Mouse (Mus musculus) granulocyte monocyte progenitor cell, adult 5-6 weeks (primary cell): Measurements from ENCODE around the gene Fkbp5. TPM values are rescaled to one million over a fixed set of nuclear protein-coding genes. Genes with fewer than 3 reads are reported as not detected.

Source experiments
- ATAC-seq: replicated peaks from 2 replicates; pipeline ENCODE4 v1.8.0; 2016; ENCODE audit warnings: mild to moderate bottlenecking, moderate TSS enrichment, inconsistent platforms; ENCODE audit not compliant: poor library complexity, severe bottlenecking
- total RNA-seq, 2 experiments: library from RNA; stranded (forward) in 1 of 2; stranded (reverse) in 1 of 2; fragments of 200-712, 200-1000 nt in 1 of 2; fragments of >200 nt in 1 of 2; fragmentation: Nextera tagmentation in 1 of 2; gene quantifications; 2 replicates each; pipeline ENCODE4 v1.2.3; 2014 to 2017

The Fkbp5 gene
- total RNA-seq, 2 experiments from 2014 or later: 40.8 to 49.1 TPM

DNA sequence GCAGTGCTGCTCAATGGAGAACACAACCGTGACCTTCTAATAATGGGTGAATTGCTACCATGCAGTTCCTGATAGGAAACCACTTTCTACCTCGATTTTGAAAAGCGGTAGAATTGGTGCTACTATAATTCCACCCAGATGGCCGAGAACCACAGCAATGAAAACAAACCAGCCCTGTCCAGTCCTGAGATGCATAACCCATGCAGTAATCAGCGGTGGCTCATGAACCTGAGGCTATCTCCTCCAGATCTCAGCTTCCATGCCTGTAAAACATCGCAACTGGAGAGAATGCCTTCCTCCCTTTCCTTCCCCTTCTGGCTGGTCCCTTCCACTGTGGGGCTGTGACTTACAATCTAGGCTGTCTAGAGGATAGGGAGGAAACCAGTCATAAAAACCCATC is 46.5 kb downstream of the Fkbp5 start:
- no peak for ATAC-seq

DNA sequence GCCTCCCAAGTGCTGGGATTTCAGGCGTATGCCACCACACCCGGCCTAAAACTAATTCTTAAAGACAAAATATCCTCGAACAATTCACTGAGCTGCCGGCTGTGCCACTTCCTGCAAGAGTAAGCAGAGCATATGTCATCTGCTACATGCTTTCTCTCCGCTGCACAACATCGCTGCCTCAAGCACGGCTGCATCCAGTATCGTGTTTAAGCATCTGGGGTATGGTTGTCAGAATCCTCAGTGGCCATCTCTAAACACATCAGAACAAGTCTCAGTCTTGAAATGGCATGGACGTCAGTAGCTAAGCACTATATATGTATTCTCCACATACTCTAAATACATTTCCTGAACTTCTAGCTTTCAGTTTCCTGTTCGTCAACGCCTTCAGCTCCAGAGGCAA is 49.6 kb downstream of the Fkbp5 start:
- ATAC-seq: no peak

GRCm38 (mm10) chr17:28465968-28466367 is 51.4 kb downstream of the Fkbp5 start:
- no peak for ATAC-seq

- no peak; the same call in 1 of the 2 replicates for ATAC-seq
Measured at GRCm38 (mm10) chr17:28463701-28464443, 53.5 kb downstream of the Fkbp5 start.

DNA sequence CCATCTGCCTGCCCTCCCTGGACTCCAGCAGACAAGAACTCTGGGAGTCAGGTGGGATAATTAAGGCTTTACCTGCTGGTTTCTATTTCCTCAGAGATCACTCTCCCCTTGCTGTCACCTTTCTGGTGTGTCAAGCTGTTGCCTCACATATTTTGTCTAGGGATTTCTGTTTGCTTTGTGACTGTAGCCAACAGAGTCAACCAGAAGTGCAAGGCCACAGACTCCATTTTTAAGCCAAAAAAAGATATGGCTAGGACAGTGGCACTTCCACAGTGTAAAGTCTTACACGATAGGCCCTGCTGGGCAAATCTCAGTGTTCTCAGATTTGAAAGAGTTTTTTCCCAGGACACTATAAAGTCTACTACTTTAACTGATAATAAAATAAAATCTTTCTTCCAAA is 56.9 kb downstream of the Fkbp5 start:
- no peak for ATAC-seq

GRCm38 (mm10) chr17:28455098-28455497 is 62.2 kb downstream of the Fkbp5 start:
- ATAC-seq: no peak

GRCm38 (mm10) chr17:28452889-28453288 is 64.4 kb downstream of the Fkbp5 start:
- ATAC-seq: no peak

- no peak for ATAC-seq
Measured at GRCm38 (mm10) chr17:28451914-28452313, 65.4 kb downstream of the Fkbp5 start.

GRCm38 (mm10) chr17:28451487-28451886 is 65.8 kb downstream of the Fkbp5 start:
- ATAC-seq: no peak

GRCm38 (mm10) chr17:28448225-28448624 is 69.1 kb downstream of the Fkbp5 start:
- no peak for ATAC-seq

- ATAC-seq: no peak
Measured at GRCm38 (mm10) chr17:28447789-28448188, 69.5 kb downstream of the Fkbp5 start.

- ATAC-seq: no peak
Measured at GRCm38 (mm10) chr17:28446820-28447168, 70.5 kb downstream of the Fkbp5 start.

- ATAC-seq: no peak
Measured at GRCm38 (mm10) chr17:28445886-28446819, 71.2 kb downstream of the Fkbp5 start.

GRCm38 (mm10) chr17:28442661-28443060 is 74.7 kb downstream of the Fkbp5 start:
- no peak for ATAC-seq

- peak; percentile 73 for ATAC-seq
Measured at GRCm38 (mm10) chr17:28438342-28439115, 78.8 kb downstream of the Fkbp5 start.

- no peak for ATAC-seq
Measured at GRCm38 (mm10) chr17:28437938-28438337, 79.4 kb downstream of the Fkbp5 start.

DNA sequence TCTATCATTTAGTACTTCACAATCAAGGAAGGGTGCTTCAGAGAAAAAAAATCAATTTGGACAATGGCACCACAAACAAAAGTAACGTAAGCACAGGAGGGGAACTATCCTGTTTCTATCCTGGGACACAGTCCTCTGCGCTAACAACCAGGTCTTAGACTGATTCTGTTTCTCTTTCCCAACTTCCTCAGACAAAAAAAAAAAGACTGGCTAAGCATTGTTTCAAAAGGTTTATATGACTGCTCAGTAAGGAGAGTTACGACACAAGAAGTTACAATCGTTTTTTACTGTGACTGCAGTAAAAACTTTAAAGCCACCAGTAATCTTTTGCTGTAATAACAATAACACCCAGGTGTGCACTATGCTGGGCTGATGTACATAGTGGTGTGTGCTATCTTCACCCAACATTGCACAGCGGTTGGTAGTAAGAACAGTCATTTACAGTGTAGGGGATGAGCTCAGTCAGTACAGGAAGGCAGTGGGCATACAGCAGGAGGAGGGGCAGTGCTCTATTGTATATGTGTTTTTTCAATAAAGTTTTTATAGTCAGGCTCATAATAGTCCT is 82.3 kb downstream of the Fkbp5 start:
- ATAC-seq: peak; percentile 43

DNA sequence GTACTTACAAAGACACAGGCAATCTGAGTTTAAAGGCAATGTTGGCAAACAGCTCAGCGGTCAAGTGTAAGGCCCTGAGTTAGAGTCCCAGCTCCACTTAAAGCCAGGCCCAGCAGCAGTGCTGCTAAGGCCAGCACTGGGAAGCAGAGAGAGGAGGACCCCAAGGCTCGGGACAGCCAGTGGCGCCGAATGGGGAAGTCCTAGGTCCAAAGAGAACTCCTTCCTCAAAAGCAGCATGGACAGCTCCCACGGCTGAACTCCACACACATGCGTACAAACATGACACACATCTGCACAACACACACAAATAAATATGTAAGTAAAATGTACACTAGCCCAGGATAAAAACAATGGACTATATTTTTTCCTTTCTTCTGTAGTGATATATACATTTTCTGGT is 84.3 kb downstream of the Fkbp5 start:
- peak; percentile 64 for ATAC-seq

GRCm38 (mm10) chr17:28431931-28432335 is 85.4 kb downstream of the Fkbp5 start:
- peak; percentile 81 for ATAC-seq

DNA sequence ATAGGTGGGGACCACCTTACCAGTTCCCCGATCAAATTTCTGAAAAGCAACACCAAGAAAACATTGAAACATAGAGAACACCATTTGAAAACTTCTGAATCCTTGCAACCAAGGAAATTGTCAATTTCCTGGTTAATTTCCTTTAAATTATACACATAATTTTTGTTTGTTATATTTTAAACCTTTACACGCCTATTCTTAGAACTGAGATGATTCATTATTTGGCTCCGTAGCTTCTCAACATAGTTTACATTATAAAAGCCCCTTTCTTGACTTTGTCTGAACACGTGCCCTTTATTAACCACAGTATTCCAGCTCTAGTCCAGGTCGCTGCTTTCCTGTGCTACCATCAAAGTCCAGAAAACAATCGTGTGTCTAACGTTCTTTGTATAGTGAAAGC is 86.3 kb downstream of the Fkbp5 start:
- ATAC-seq: no peak
